Mouse (Mus musculus) megakaryocyte, embryonic 14.5 days (primary cell): ENCODE results near the gene Klhl33.

ENCODE experiments used
- FLI1 ChIP-seq: IDR thresholded peaks from 2 replicates; pipeline ENCODE4 v1.6.1; 2012; ENCODE audit warnings: low read length, inconsistent platforms, mixed read lengths
- GATA1 ChIP-seq: IDR thresholded peaks from 3 replicates; pipeline ENCODE4 v1.6.1; 2012; ENCODE audit warnings: mixed read lengths, low read length, inconsistent platforms, borderline replicate concordance

- no peak for TF ChIP-seq GATA1
- TF ChIP-seq FLI1 = no peak
These were observed 1.1 kb downstream of the Klhl33 start for GRCm38 (mm10) chr14:50895985-50896746.
